Mouse (Mus musculus) liver, embryonic 14.5 days (tissue): ENCODE data around the gene Hhat. TPM values are rescaled to one million over a fixed set of nuclear protein-coding genes. Genes with fewer than 3 reads are reported as not detected.

Experiments
- ATAC-seq: fragments of 200-750 bp; cut with Nextera tagmentation; 2 replicates; pipeline ENCODE4 v1.8.0; 2017; ENCODE audit warnings: moderate number of reproducible peaks, mild to moderate bottlenecking, moderate library complexity; ENCODE audit not compliant: insufficient read depth
- DNase-seq, 3 experiments: peaks; one replicate each; pipeline ENCODE4 v3.0.0-alpha.2; 2012 to 2013; ENCODE audit warnings: low read depth in 3 of 3, low spot score in 3 of 3
- H3K27ac ChIP-seq: fragments of 300-500 bp; sonication (generic); 2 replicates; pipeline ENCODE4 v1.5.1; 2014; ENCODE audit warnings: moderate library complexity, mild to moderate bottlenecking, control low read depth, inconsistent platforms
- H3K27me3 ChIP-seq: fragments of 300-500 bp; sonication (generic); 2 replicates; pipeline ENCODE4 v1.6.1; 2014; ENCODE audit warnings: mild to moderate bottlenecking, low read length, moderate library complexity; ENCODE audit not compliant: control insufficient read depth, insufficient read depth
- H3K36me3 ChIP-seq: fragments of 300-500 bp; sonication (generic); replicated peaks from 2 replicates; pipeline ENCODE4 v1.6.1; 2014; ENCODE audit warnings: low read depth; ENCODE audit not compliant: control insufficient read depth, insufficient read depth
- H3K4me1 ChIP-seq, 2 experiments: fragments of 200-500 bp in 1 of 2; fragments of 300-500 bp in 1 of 2; sonication (generic) in 1 of 2; replicated peaks; 2 replicates each; pipeline ENCODE4 v1.6.1; 2012 to 2014; ENCODE audit warnings: antibody characterized with exemption in 1 of 2, inconsistent platforms in 1 of 2, low read length in 1 of 2; ENCODE audit not compliant: control insufficient read depth in 2 of 2, insufficient read depth in 2 of 2
- H3K4me2 ChIP-seq: fragments of 300-500 bp; sonication (generic); 2 replicates; pipeline ENCODE4 v1.6.1; 2014; ENCODE audit warnings: low read depth, mild to moderate bottlenecking, control low read depth, moderate library complexity
- H3K4me3 ChIP-seq, 2 experiments: fragments of 200-500 bp in 1 of 2; fragments of 300-500 bp in 1 of 2; sonication (generic) in 1 of 2; 2 replicates each; pipeline ENCODE4 v1.5.1; 2012 to 2014; ENCODE audit warnings: low read depth in 2 of 2, low read length in 2 of 2, mild to moderate bottlenecking in 2 of 2, control low read depth in 1 of 2, inconsistent platforms in 1 of 2, moderate library complexity in 1 of 2; ENCODE audit not compliant: insufficient read depth in 1 of 2
- H3K9ac ChIP-seq: fragments of 300-500 bp; sonication (generic); replicated peaks from 2 replicates; pipeline ENCODE4 v1.6.1; 2014; ENCODE audit warnings: mild to moderate bottlenecking, control low read depth, moderate library complexity
- H3K9me3 ChIP-seq: fragments of 300-500 bp; sonication (generic); 2 replicates; pipeline ENCODE4 v1.6.1; 2016; ENCODE audit warnings: low read length, mixed read lengths; ENCODE audit not compliant: control insufficient read depth
- CTCF ChIP-seq: IDR thresholded peaks from 2 replicates; pipeline ENCODE4 v1.5.1; 2016; ENCODE audit warnings: antibody characterized with exemption, low read depth, control low read depth
- EP300 ChIP-seq: IDR thresholded peaks from 2 replicates; pipeline ENCODE4 v1.6.1; 2016; ENCODE audit warnings: antibody characterized with exemption, low read depth
- WGBS: fragments of 180-500 bp; shearing (Covaris S2); extraction: QIAGEN DNeasy Blood & Tissue Kit; methylation state at CpG from one replicate; pipeline ENCODE4 v1.1.7; 2014; ENCODE audit not compliant: insufficient replicate concordance; 5-methylcytosine and 5-hydroxymethylcytosine counted together
- polyA plus RNA-seq, 2 experiments: library from polyadenylated mRNA; depleted of rRNA in 1 of 2; stranded (reverse) in 1 of 2; unstranded in 1 of 2; fragments of >200 nt; fragmentation: Nextera tagmentation in 1 of 2; extraction: Ambion mirVana in 1 of 2; gene quantifications; 2 replicates each; pipeline versions ENCODE4 v1.2.1 to v1.2.3; 2012 to 2014

Hhat gene
- polyA plus RNA-seq, 2 experiments = 0.73 to 1.4 TPM

- no peak overlapping the region for H3K27ac ChIP-seq
- DNase-seq (no peak), ATAC-seq (no peak)
- H3K36me3 ChIP-seq = no peaks in the 10 kb centered on the region
- no peak overlapping the region for H3K4me3 ChIP-seq
- TF ChIP-seq CTCF = no peak
- no peak for TF ChIP-seq EP300
- no peaks in the 10 kb centered on the region for H3K27me3 ChIP-seq
- no peaks in the 10 kb centered on the region for H3K9me3 ChIP-seq
- WGBS = 70% methylated on average over 16 of the region's 16 CpGs
- no peak overlapping the region for H3K9ac ChIP-seq
- H3K4me1 ChIP-seq = peaks cover 0 to 7% of the 10 kb centered on the region in 2 experiments; a peak in 2 of 4 replicates
- H3K4me2 ChIP-seq = no peak overlapping the region
Observed at GRCm38 (mm10) chr1:192798212-192799164, 27.5 kb upstream of the Hhat start.

GRCm38 (mm10) chr1:192797011-192797274, 25.9 kb upstream of the Hhat start:
- Histone ChIP-seq H3K4me3 (no peak overlapping the region), H3K4me2 (no peak overlapping the region), H3K4me1 (peaks cover 0 to 7% of the 10 kb centered on the region in 2 experiments; a peak in 3 of 4 replicates), H3K27ac (no peak overlapping the region), H3K36me3 (no peaks in the 10 kb centered on the region), H3K9me3 (no peaks in the 10 kb centered on the region), H3K27me3 (no peaks in the 10 kb centered on the region), H3K9ac (no peak overlapping the region)
- WGBS = 65% methylated on average over 3 of the region's 3 CpGs
- TF ChIP-seq EP300 (no peak), CTCF (no peak)
- ATAC-seq (no peak), DNase-seq (no peak)

GRCm38 (mm10) chr1:192796201-192797010, 25.4 kb upstream of the Hhat start:
- H3K27me3 ChIP-seq = no peaks in the 10 kb centered on the region
- WGBS = 32% methylated on average over 12 of the region's 21 CpGs
- no peak overlapping the region for H3K9ac ChIP-seq
- H3K4me2 ChIP-seq = peak overlapping the region; percentile 13; the same call in 1 of the 2 replicates
- H3K27ac ChIP-seq = no peak overlapping the region
- no peak for ATAC-seq
- H3K4me1 ChIP-seq = peaks cover 0 to 11% of the 10 kb centered on the region in 2 experiments; a peak in 3 of 4 replicates
- no peaks in the 10 kb centered on the region for H3K36me3 ChIP-seq
- no peaks in the 10 kb centered on the region for H3K9me3 ChIP-seq
- TF ChIP-seq CTCF (no peak), EP300 (no peak)
- H3K4me3 ChIP-seq = no peak overlapping the region
- no peak for DNase-seq

- H3K9ac ChIP-seq = no peak overlapping the region
- peaks cover 0 to 9% of the 10 kb centered on the region in 2 experiments; a peak in 2 of 4 replicates for H3K4me1 ChIP-seq
- DNase-seq = peak in 2 of 3 experiments; percentile 17 to 33
- H3K27me3 ChIP-seq = no peaks in the 10 kb centered on the region
- no peaks in the 10 kb centered on the region for H3K9me3 ChIP-seq
- TF ChIP-seq CTCF (peak; percentile 27; the same call in 1 of the 2 replicates), EP300 (no peak)
- H3K27ac ChIP-seq = no peak overlapping the region
- no peak overlapping the region for H3K4me2 ChIP-seq
- no peaks in the 10 kb centered on the region for H3K36me3 ChIP-seq
- H3K4me3 ChIP-seq = no peak overlapping the region
- WGBS = 48% methylated on average over 9 of the region's 9 CpGs
- ATAC-seq = peak; percentile 72
Observed at GRCm38 (mm10) chr1:192794957-192795745, 24.1 kb upstream of the Hhat start.
